Mouse (Mus musculus): Measurements from ENCODE around the gene Agpat1. TPM values are rescaled to one million over a fixed set of nuclear protein-coding genes. Genes with fewer than 3 reads are reported as not detected.

Agpat1 gene
- total RNA-seq, 4 experiments from 2014 or later: 84.6 to 108 (median 101) TPM

DNA sequence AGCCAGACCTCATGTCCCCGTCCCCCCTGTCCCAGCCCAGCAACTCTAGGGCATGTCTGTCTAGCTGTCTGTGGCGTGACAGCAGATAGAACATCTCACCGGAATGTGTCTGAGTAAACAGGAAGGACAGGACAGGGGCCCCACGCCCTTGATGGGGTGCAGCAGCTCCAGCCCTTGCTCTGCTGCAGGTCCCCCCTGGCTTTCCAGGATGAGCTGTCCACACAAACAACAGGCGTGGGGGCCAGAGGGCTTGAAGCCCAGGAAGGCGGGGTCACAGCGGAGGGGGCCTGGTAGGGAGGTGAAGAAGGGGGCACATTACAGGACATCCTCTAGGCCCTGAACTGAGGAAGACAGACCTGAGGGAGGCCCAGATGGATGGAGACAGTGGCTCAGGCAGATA, 51.1 kb downstream of the Agpat1 start:
- DNase-seq: peak; percentile 77

GRCm38 (mm10) chr17:34655581-34655991, 51.5 kb downstream of the Agpat1 start:
- DNase-seq: peak; percentile 87

- DNase-seq: no peak
Measured at GRCm38 (mm10) chr17:34656666-34657065, 52.6 kb downstream of the Agpat1 start.

- no peak for DNase-seq
Measured at GRCm38 (mm10) chr17:34657271-34657670, 53.2 kb downstream of the Agpat1 start.

- DNase-seq: no peak
Measured at GRCm38 (mm10) chr17:34658145-34658544, 54.1 kb downstream of the Agpat1 start.

DNA sequence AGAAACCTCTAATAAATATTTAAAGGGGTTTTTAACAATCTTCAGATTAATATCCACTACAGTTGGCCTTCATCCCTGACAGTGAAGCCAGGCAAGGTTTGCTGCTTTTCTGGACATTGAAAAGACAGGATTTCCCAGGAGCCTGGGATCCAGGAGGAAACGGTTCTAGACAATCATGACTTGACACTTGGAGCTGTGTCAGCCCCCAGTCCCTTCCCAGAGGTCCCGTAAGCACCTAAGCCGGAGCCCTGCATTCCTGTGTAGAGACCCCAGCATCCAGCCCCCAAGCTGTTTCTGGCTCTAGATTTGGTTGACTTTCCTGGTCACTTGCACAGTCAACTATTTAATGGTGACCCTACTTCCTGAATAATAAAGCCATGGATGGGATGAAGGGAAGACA, 54.5 kb downstream of the Agpat1 start:
- DNase-seq: no peak

GRCm38 (mm10) chr17:34659181-34659896, 55.3 kb downstream of the Agpat1 start:
- no peak for DNase-seq

GRCm38 (mm10) chr17:34659897-34660214, 55.8 kb downstream of the Agpat1 start:
- no peak for DNase-seq

GRCm38 (mm10) chr17:34660259-34660820, 56.3 kb downstream of the Agpat1 start:
- DNase-seq: no peak

DNA sequence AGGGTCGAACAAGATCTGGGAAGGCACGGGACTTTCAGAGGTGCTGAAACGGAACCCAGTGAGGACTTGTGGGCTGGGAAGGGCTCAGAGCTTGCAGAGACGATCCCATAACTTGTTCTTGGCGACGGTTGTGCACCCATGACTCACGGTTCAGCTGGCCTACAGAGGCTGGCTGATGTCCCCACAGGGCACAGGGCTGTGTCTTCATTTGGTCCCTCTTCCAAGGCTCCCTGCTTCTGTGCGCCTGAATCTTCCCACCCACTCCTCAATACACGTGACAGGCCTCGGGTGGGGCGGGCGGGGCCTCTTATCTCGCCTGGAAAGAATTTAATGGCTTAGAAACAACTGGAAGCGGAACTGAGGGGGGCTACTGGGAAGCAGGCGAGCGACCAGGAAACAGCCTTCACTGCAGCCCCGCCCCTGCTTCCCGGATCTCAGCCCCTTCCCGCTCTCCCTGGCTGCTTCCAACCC, 57.1 kb downstream of the Agpat1 start:
- DNase-seq: no peak

- no peak for DNase-seq
Measured at GRCm38 (mm10) chr17:34662468-34662867, 58.4 kb downstream of the Agpat1 start.

DNA sequence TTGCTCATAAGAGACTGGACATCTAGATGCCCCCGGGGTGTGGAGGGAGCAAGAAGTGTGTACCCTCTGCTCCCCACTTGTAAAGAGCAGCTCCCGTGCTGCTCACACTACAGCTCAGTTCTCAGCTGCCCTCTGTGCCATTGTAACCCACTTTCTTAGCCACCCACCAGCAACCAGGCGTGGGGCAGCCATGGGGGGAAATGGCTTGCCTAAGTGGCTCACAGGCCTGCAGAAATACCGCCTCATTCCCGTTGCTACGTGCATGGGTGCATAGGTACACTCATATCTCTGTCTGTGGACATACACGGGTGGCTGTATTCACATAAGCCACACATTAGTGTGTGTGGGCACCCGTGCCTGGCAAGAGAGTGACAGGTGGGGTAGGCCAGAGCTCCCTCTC, 58.9 kb downstream of the Agpat1 start:
- DNase-seq: no peak

Other genes starting within 250 kb of the Agpat1 start
- under 1 TPM; 0.40 to 0.90 (median 0.57) TPM for gene Btnl2, start 249.4 kb upstream of the Agpat1 start, total RNA-seq (2022)
- gene Btnl1, start 227.1 kb upstream of the Agpat1 start, total RNA-seq (2022): not detected
- gene BC051142, start 205.4 kb upstream of the Agpat1 start, total RNA-seq (2022): 1 to 10 TPM; 1.7 to 8.6 (median 5.6) TPM
- gene Btnl4, start 126.9 kb upstream of the Agpat1 start, total RNA-seq (2022): not detected
- not detected for gene Btnl6, start 86.9 kb upstream of the Agpat1 start, total RNA-seq (2022)
- gene Notch4, start 40.0 kb upstream of the Agpat1 start, total RNA-seq (2022): 10 to 100 TPM; 25.8 to 39.8 (median 36.6) TPM
- 1 to 10 TPM; 4.7 to 7.9 (median 6.4) TPM for gene Gpsm3, start 14.5 kb upstream of the Agpat1 start, total RNA-seq (2022)
- gene Pbx2, start 13.0 kb upstream of the Agpat1 start, total RNA-seq (2022): 10 to 100 TPM; 30.8 to 55.5 (median 44.0) TPM
- 1 to 10 TPM in 3 of 4 experiments, under 1 TPM in 1; 0.52 to 2.4 (median 1.4) TPM for gene Ager, start 6.4 kb upstream of the Agpat1 start, total RNA-seq (2022)
- gene Rnf5, start 572 bp upstream of the Agpat1 start, total RNA-seq (2022): 100 to 1,000 TPM in 1 of 4 experiments, 10 to 100 TPM in 3; 72.6 to 101 (median 84.6) TPM
- gene Egfl8, start 11.7 kb downstream of the Agpat1 start, total RNA-seq (2022): 1 to 10 TPM; 1.7 to 3.5 (median 1.9) TPM
- 10 to 100 TPM; 59.2 to 70.5 (median 64.3) TPM for gene Ppt2, start 24.2 kb downstream of the Agpat1 start, total RNA-seq (2022)
- 10 to 100 TPM in 3 of 4 experiments, 1 to 10 TPM in 1; 7.0 to 36.3 (median 20.6) TPM for gene Prrt1, start 25.3 kb downstream of the Agpat1 start, total RNA-seq (2022)
- gene Fkbpl, start 40.5 kb downstream of the Agpat1 start, total RNA-seq (2022): 10 to 100 TPM; 13.0 to 15.5 (median 15.1) TPM
- gene Atf6b, start 42.9 kb downstream of the Agpat1 start, total RNA-seq (2022): 10 to 100 TPM; 47.1 to 56.6 (median 51.1) TPM
- gene Tnxb, start 66.3 kb downstream of the Agpat1 start, total RNA-seq (2022): 10 to 100 TPM; 27.6 to 54.1 (median 41.4) TPM
- 100 to 1,000 TPM; 116 to 180 (median 142) TPM for gene C4b, start 139.6 kb downstream of the Agpat1 start, total RNA-seq (2022)
- gene Cyp21a1, start 200.3 kb downstream of the Agpat1 start, total RNA-seq (2022): over 10,000 TPM in 2 of 4 experiments, 1,000 to 10,000 TPM in 2; 6,868 to 18,233 (median 12,184) TPM
- gene Stk19, start 232.7 kb downstream of the Agpat1 start, total RNA-seq (2022): 10 to 100 TPM; 43.2 to 75.9 (median 64.6) TPM
- 10 to 100 TPM; 48.2 to 76.5 (median 67.0) TPM for gene Dxo, start 232.8 kb downstream of the Agpat1 start, total RNA-seq (2022)
- 10 to 100 TPM; 67.2 to 85.0 (median 83.5) TPM for gene Skiv2l, start 245.9 kb downstream of the Agpat1 start, total RNA-seq (2022)
- gene Nelfe, start 246.1 kb downstream of the Agpat1 start, total RNA-seq (2022): 10 to 100 TPM; 41.7 to 59.8 (median 53.8) TPM

All from adrenal gland, adult 8-10 months (tissue).